Mouse (Mus musculus) telencephalon, adult 2 months (tissue): ENCODE measurements around the gene Proz.
A peak's percentile ranks its signal among the peaks of the same experiment; 100 is the strongest.
"Not testable (repeated sequence)": the region's sequence is repeated elsewhere in the genome, so short reads cannot be mapped to it uniquely, and the experiment has no call there.

Experiments
- DNase-seq: peaks from one replicate; pipeline ENCODE4 v3.0.0-alpha.2; 2011; ENCODE audit warnings: low read depth, low spot score

Gene Proz

GRCm38 (mm10) chr8:13060441-13061150, at the start of gene Proz:
Gene Proz, plus strand, starts transcription at chr8:13060914.
- DNase-seq = no peak

- DNase-seq = no peak
Observed at GRCm38 (mm10) chr8:13019560-13019959, 41.2 kb upstream of the Proz start.

GRCm38 (mm10) chr8:13021830-13022229, 38.9 kb upstream of the Proz start:
- peak; percentile 80 for DNase-seq

- no peak for DNase-seq
Observed at GRCm38 (mm10) chr8:13025487-13026224, 35.1 kb upstream of the Proz start, which contains the start of gene F7. Gene F7, plus strand, starts transcription at chr8:13026034.

GRCm38 (mm10) chr8:13027615-13028014, 33.1 kb upstream of the Proz start:
- no peak for DNase-seq

- DNase-seq = peak; percentile 87
Observed at GRCm38 (mm10) chr8:13028482-13028881, 32.2 kb upstream of the Proz start.

GRCm38 (mm10) chr8:13036346-13036812, 24.3 kb upstream of the Proz start:
- DNase-seq = peak; percentile 76

GRCm38 (mm10) chr8:13037015-13037414, 23.7 kb upstream of the Proz start, which contains the start of gene F10:
Gene F10, plus strand, starts transcription at chr8:13037308.
- no peak for DNase-seq

GRCm38 (mm10) chr8:13037569-13037968, 23.1 kb upstream of the Proz start:
- DNase-seq = no peak

- DNase-seq = no peak
Observed at GRCm38 (mm10) chr8:13039054-13039453, 21.7 kb upstream of the Proz start.

GRCm38 (mm10) chr8:13041459-13041858, 19.3 kb upstream of the Proz start:
- no peak for DNase-seq

GRCm38 (mm10) chr8:13047652-13048051, 13.1 kb upstream of the Proz start:
- DNase-seq = no peak

GRCm38 (mm10) chr8:13050550-13050949, 10.2 kb upstream of the Proz start:
- DNase-seq = no peak

GRCm38 (mm10) chr8:13057351-13057750, 3.4 kb upstream of the Proz start:
- no peak for DNase-seq

GRCm38 (mm10) chr8:13063112-13063511, 2.4 kb downstream of the Proz start:
- DNase-seq = no peak

- DNase-seq = no peak
Observed at GRCm38 (mm10) chr8:13073255-13073654, 12.5 kb downstream of the Proz start.

- DNase-seq = no peak
Observed at GRCm38 (mm10) chr8:13075044-13075443, 14.3 kb downstream of the Proz start.

GRCm38 (mm10) chr8:13075579-13075978, 14.9 kb downstream of the Proz start:
- not testable (repeated sequence) for DNase-seq

- peak; percentile 52 for DNase-seq
Observed at GRCm38 (mm10) chr8:13077542-13077941, 16.8 kb downstream of the Proz start.

- peak; percentile 86 for DNase-seq
Observed at GRCm38 (mm10) chr8:13104691-13105086, 44.0 kb downstream of the Proz start.

GRCm38 (mm10) chr8:13105087-13105881, 44.6 kb downstream of the Proz start, which contains the start of the genes Pcid2 and Cul4a:
Gene Pcid2, minus strand, starts transcription at chr8:13105459.
Gene Cul4a, plus strand, starts transcription at chr8:13105621.
- peak; percentile 95 for DNase-seq
